Mouse (Mus musculus) heart, adult 18-20 months (tissue): ENCODE data around the gene Mtfr1l. TPM values are rescaled to one million over a fixed set of nuclear protein-coding genes. Genes with fewer than 3 reads are reported as not detected.
A peak's percentile ranks its signal among the peaks of the same experiment; 100 is the strongest.

ENCODE experiments used
- DNase-seq, 2 experiments: peaks; one replicate each; pipeline ENCODE4 v3.0.0; 2021 to 2022; ENCODE audit warnings: mixed read lengths in 1 of 2
- total RNA-seq, 2 experiments: library from RNA; stranded (reverse); gene quantifications; 2 replicates each; pipeline ENCODE4 v1.2.3; 2021

Gene Mtfr1l
- total RNA-seq, 2 experiments from 2014 or later = 184 to 217 TPM

- peak; percentile 42 to 43 for DNase-seq
Observed at GRCm38 (mm10) chr4:134557626-134558249, 22.6 kb upstream of the Mtfr1l start.

GRCm38 (mm10) chr4:134555956-134556580 is 20.9 kb upstream of the Mtfr1l start:
- no peak for DNase-seq

- DNase-seq = no peak
Observed at GRCm38 (mm10) chr4:134553631-134554030, 18.4 kb upstream of the Mtfr1l start.

- DNase-seq = peak; percentile 79 to 87
Observed at GRCm38 (mm10) chr4:134551494-134552316, 16.5 kb upstream of the Mtfr1l start, which contains the start of gene Selenon. TSS of gene Selenon (minus strand) at chr4:134552166.

- DNase-seq = no peak
Observed at GRCm38 (mm10) chr4:134549899-134550298, 14.7 kb upstream of the Mtfr1l start.

GRCm38 (mm10) chr4:134548169-134548938 is 13.2 kb upstream of the Mtfr1l start:
- peak; percentile 54 to 68 for DNase-seq

- DNase-seq = no peak
Observed at GRCm38 (mm10) chr4:134546814-134547705, 11.9 kb upstream of the Mtfr1l start.

GRCm38 (mm10) chr4:134543261-134543660 is 8.1 kb upstream of the Mtfr1l start:
- peak; percentile 87 to 98 for DNase-seq

GRCm38 (mm10) chr4:134542726-134543125 is 7.5 kb upstream of the Mtfr1l start:
- DNase-seq = no peak

- no peak for DNase-seq
Observed at GRCm38 (mm10) chr4:134538997-134539580, 3.9 kb upstream of the Mtfr1l start.

GRCm38 (mm10) chr4:134535787-134536151 is 582 bp upstream of the Mtfr1l start:
- no peak for DNase-seq

- DNase-seq = peak; percentile 77 to 78
Observed at GRCm38 (mm10) chr4:134534124-134534886, 882 bp downstream of the Mtfr1l start.

GRCm38 (mm10) chr4:134533421-134533820 is 1.8 kb downstream of the Mtfr1l start:
- DNase-seq = no peak

- no peak for DNase-seq
Observed at GRCm38 (mm10) chr4:134532928-134533327, 2.3 kb downstream of the Mtfr1l start.

- no peak for DNase-seq
Observed at GRCm38 (mm10) chr4:134526220-134526619, 9.0 kb downstream of the Mtfr1l start.

- no peak for DNase-seq
Observed at GRCm38 (mm10) chr4:134525806-134526205, 9.4 kb downstream of the Mtfr1l start.

GRCm38 (mm10) chr4:134523447-134523846 is 11.7 kb downstream of the Mtfr1l start:
- DNase-seq = no peak

GRCm38 (mm10) chr4:134519281-134519680 is 15.9 kb downstream of the Mtfr1l start:
- no peak for DNase-seq

- DNase-seq = no peak
Observed at GRCm38 (mm10) chr4:134518541-134518940, 16.6 kb downstream of the Mtfr1l start.

- no peak for DNase-seq
Observed at GRCm38 (mm10) chr4:134517719-134518118, 17.5 kb downstream of the Mtfr1l start.
